Mouse (Mus musculus) G1E (cell line): ENCODE measurements around the gene Khsrp.

Experiments used
- CTCF ChIP-seq: IDR thresholded peaks from 2 replicates; pipeline ENCODE4 v1.5.1; 2012; ENCODE audit warnings: low read depth, low read length, inconsistent platforms, mixed read lengths
- POLR2AphosphoS5 ChIP-seq: IDR thresholded peaks from 2 replicates; pipeline ENCODE4 v1.6.1; 2012; ENCODE audit warnings: low read depth, low read length, inconsistent platforms; ENCODE audit not compliant: insufficient replicate concordance

GRCm38 (mm10) chr17:57029691-57030090 lies 1.6 kb downstream of the Khsrp start:
- no peak for TF ChIP-seq POLR2AphosphoS5
- no peak for TF ChIP-seq CTCF
